Mouse (Mus musculus) thymus, postnatal 25 days (tissue): ENCODE results near the gene Gm5485.

Experiments
- DNase-seq: peaks from one replicate; pipeline ENCODE4 v3.0.0; 2022

The Gm5485 gene

DNA sequence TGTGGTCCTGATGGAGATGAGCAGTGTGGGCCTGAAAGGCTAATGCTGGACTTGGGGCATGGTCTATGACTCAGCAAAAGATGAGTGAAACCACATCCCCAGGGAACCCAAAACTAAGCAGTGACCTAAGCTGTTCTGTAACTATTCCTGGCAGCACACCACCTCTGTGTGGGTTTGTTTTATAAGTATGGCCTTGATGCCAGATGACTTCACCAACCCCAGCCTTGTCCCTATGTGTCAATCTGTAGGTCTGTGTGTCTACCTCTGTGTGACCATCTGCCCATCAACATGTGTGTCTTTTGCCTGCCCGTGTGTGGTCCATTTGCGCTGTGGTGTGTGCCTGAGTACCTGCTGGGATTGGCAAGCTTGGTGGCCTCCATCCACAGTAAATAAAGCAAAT is 44.1 kb downstream of the Gm5485 start:
- DNase-seq, result no peak

DNA sequence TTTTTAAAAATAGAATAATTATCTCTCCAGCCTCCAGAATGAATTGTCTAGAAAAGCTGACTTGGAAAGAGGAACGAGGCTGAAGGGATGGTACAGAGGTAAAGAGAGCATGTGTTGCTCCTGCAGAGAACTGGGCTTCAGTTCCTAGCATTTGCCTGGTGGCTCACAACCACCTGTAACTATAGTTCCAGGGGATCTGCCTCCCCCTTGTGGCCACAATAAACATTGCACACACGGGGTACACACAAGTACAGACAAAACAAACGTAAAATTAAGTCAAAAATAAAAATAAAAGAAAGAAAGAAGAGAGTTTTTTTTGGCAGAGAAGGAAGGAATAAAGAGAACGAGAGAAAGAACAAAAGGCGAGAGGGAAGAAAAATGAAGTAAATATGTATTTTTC is 45.4 kb downstream of the Gm5485 start:
- DNase-seq, result peak; percentile 6

DNA sequence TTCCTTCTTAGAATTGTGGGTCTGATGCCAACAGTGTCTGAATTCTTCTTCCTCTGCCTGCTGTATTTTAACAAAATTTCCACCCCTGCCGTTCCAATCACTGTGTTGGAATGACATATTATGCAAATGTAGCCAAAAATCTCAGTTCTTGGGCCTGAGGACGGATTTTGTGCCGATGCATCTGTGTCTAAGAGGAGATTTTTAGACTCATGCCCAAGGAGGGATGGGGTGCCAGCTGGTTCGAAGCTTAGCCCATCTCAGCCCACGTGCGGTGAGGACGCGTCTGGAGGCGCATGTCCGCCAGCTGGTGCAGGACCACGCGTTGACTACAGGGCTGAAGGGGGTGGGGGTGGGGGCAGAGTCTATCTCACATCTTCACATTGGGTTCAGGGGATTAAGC is 51.3 kb downstream of the Gm5485 start:
- DNase-seq, result no peak

DNA sequence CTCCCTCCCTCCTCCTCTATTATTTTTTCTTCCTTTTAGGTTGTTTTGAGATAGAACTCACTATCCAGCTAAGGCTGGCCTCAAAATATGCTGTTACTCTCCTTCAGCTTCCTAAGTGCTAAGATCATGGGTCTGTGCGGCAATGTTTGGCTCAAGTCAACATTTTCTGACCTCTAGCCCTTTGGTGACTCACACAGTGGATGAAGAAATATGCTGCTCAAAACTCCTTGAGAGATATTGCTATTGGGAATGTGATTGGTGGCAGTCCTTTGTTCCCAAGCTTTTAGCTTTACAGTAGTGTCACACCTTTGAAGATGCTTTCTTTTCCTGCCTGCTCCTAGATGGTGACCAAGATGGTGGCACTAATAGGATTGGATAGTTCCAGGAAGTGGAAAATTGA is 55.8 kb downstream of the Gm5485 start:
- DNase-seq, result no peak

DNA sequence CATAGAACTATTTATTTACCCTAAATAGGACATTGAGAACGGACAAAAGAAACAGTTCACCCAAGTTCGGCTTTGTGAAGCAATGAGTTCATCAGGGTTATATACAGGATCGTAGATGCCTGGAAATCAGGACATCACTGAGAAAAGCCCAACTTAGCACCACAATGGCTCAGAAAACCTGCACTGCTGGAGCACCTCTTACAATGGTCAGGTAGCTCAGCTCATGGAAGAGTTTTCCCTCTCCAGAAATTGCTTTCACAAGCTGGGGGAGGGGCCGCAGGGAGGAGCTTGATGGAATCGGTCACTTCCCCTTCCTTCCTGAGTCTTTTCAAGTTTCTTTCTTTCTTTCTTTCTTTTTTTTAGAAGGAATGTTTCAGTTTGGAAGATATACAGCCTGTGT is 56.5 kb downstream of the Gm5485 start:
- no peak for DNase-seq
